Mouse (Mus musculus) forebrain, embryonic 16.5 days (tissue): ENCODE results near the gene Rnase11. TPM values are rescaled to one million over a fixed set of nuclear protein-coding genes. Genes with fewer than 3 reads are reported as not detected.

Experiments
- ATAC-seq: fragments of 200-750 bp; cut with Nextera tagmentation; 2 replicates; pipeline ENCODE4 v1.8.0; 2017; ENCODE audit warnings: mild to moderate bottlenecking, moderate library complexity
- H3K27ac ChIP-seq: fragments of 300-500 bp; sonication (generic); 2 replicates; pipeline ENCODE4 v1.5.1; 2014; ENCODE audit warnings: low read length, control low read depth
- H3K27me3 ChIP-seq: fragments of 300-500 bp; sonication (generic); replicated peaks from 2 replicates; pipeline ENCODE4 v1.6.1; 2014; ENCODE audit warnings: low read length; ENCODE audit not compliant: control insufficient read depth, insufficient read depth
- H3K36me3 ChIP-seq: fragments of 300-500 bp; sonication (generic); 2 replicates; pipeline ENCODE4 v1.6.1; 2014; ENCODE audit not compliant: control insufficient read depth, insufficient read depth
- H3K4me1 ChIP-seq: fragments of 300-500 bp; sonication (generic); replicated peaks from 2 replicates; pipeline ENCODE4 v1.6.1; 2014; ENCODE audit warnings: low read length; ENCODE audit not compliant: control insufficient read depth, insufficient read depth
- H3K4me2 ChIP-seq: fragments of 300-500 bp; sonication (generic); 2 replicates; pipeline ENCODE4 v1.6.1; 2014; ENCODE audit warnings: mild to moderate bottlenecking, low read length, control low read depth
- H3K4me3 ChIP-seq: fragments of 300-500 bp; sonication (generic); replicated peaks from 2 replicates; pipeline ENCODE4 v1.5.1; 2014; ENCODE audit warnings: mild to moderate bottlenecking, low read length, control low read depth
- H3K9ac ChIP-seq: fragments of 300-500 bp; sonication (generic); replicated peaks from 2 replicates; pipeline ENCODE4 v1.6.1; 2014; ENCODE audit warnings: low read depth, low read length, control low read depth
- H3K9me3 ChIP-seq: fragments of 300-500 bp; sonication (generic); 2 replicates; pipeline ENCODE4 v1.6.1; 2016; ENCODE audit warnings: low read length; ENCODE audit not compliant: control insufficient read depth
- WGBS: fragments of 180-500 bp; shearing (Covaris S2); extraction: QIAGEN DNeasy Blood & Tissue Kit; methylation state at CpG from one replicate; pipeline ENCODE4 v1.1.7; 2014; 5-methylcytosine and 5-hydroxymethylcytosine counted together
- polyA plus RNA-seq: library from polyadenylated mRNA; unstranded; fragments of >200 nt; fragmentation: Nextera tagmentation; extraction: Ambion mirVana; gene quantifications from 2 replicates; pipeline ENCODE4 v1.2.1, GENCODE M21; 2015

Gene Rnase11
- polyA plus RNA-seq, 1 experiment from 2014 or later, result not detected

- H3K4me1 ChIP-seq, result peaks cover 5% of the 10 kb centered on the region
- 0 out of 2 replicates have a peak, but pooled peaks cover 2% of the 10 kb centered on the region for H3K27me3 ChIP-seq
- peak overlapping the region; percentile 13; the same call in 1 of the 2 replicates for H3K4me2 ChIP-seq
- ATAC-seq, result no peak
- H3K9ac ChIP-seq, result no peak overlapping the region
- H3K36me3 ChIP-seq, result no peaks in the 10 kb centered on the region
- no peaks in the 10 kb centered on the region for H3K9me3 ChIP-seq
- 18% methylated on average over 13 of the region's 13 CpGs for WGBS
- no peak overlapping the region for H3K27ac ChIP-seq
- no peak overlapping the region for H3K4me3 ChIP-seq
Measured at GRCm38 (mm10) chr14:51054243-51055237, 4.6 kb upstream of the Rnase11 start.

- Histone ChIP-seq H3K9ac (no peak overlapping the region), H3K9me3 (no peaks in the 10 kb centered on the region), H3K36me3 (no peaks in the 10 kb centered on the region), H3K27me3 (0 out of 2 replicates have a peak, but pooled peaks cover 2% of the 10 kb centered on the region), H3K4me1 (peaks cover 5% of the 10 kb centered on the region), H3K27ac (no peak overlapping the region), H3K4me2 (no peak overlapping the region), H3K4me3 (no peak overlapping the region)
- whole genome bisulfite sequencing, result 49% methylated on average over 5 of the region's 5 CpGs
- ATAC-seq, result no peak
Measured at GRCm38 (mm10) chr14:51053176-51053575, 3.2 kb upstream of the Rnase11 start.

- Histone ChIP-seq H3K4me1 (peaks cover 5% of the 10 kb centered on the region), H3K9me3 (no peaks in the 10 kb centered on the region), H3K4me3 (no peak overlapping the region), H3K36me3 (no peaks in the 10 kb centered on the region), H3K27ac (no peak overlapping the region), H3K27me3 (0 out of 2 replicates have a peak, but pooled peaks cover 2% of the 10 kb centered on the region), H3K4me2 (no peak overlapping the region), H3K9ac (no peak overlapping the region)
- no peak for ATAC-seq
- 43% methylated on average over 5 of the region's 5 CpGs for WGBS
Measured at GRCm38 (mm10) chr14:51051941-51052340, 2.0 kb upstream of the Rnase11 start.

- no peak overlapping the region for H3K4me2 ChIP-seq
- WGBS, result 74% methylated on average over 5 of the region's 5 CpGs
- no peaks in the 10 kb centered on the region for H3K9me3 ChIP-seq
- no peak overlapping the region for H3K4me3 ChIP-seq
- no peak overlapping the region for H3K9ac ChIP-seq
- H3K36me3 ChIP-seq, result no peaks in the 10 kb centered on the region
- no peaks in the 10 kb centered on the region for H3K4me1 ChIP-seq
- H3K27me3 ChIP-seq, result no peaks in the 10 kb centered on the region
- ATAC-seq, result no peak
- H3K27ac ChIP-seq, result no peak overlapping the region
Measured at GRCm38 (mm10) chr14:51047846-51048245, 2.1 kb downstream of the Rnase11 start.

- Histone ChIP-seq H3K27ac (no peak within 1 kb of the TSS), H3K9me3 (no peaks in the 10 kb centered on the region), H3K4me2 (no peak within 1 kb of the TSS), H3K4me1 (no peaks in the 10 kb centered on the region), H3K9ac (no peak within 1 kb of the TSS), H3K36me3 (no peaks in the 10 kb centered on the region), H3K4me3 (no peak within 1 kb of the TSS), H3K27me3 (no peaks in the 10 kb centered on the region)
- no peak for ATAC-seq
- WGBS, result 62% methylated on average over 6 of the region's 6 CpGs
Measured at GRCm38 (mm10) chr14:51041769-51042168, 8.2 kb downstream of the Rnase11 start, which contains the start of gene Rnase9. Gene Rnase9 (minus strand): TSS chr14:51041869.

GRCm38 (mm10) chr14:51036214-51036613 is 13.7 kb downstream of the Rnase11 start:
- WGBS, result 78% methylated on average over 4 of the region's 4 CpGs
- Histone ChIP-seq H3K9ac (no peak overlapping the region), H3K4me2 (no peak overlapping the region), H3K9me3 (no peaks in the 10 kb centered on the region), H3K27me3 (no peaks in the 10 kb centered on the region), H3K4me3 (no peak overlapping the region), H3K27ac (no peak overlapping the region), H3K4me1 (no peaks in the 10 kb centered on the region), H3K36me3 (no peaks in the 10 kb centered on the region)
- no peak for ATAC-seq

GRCm38 (mm10) chr14:51035206-51035605 is 14.8 kb downstream of the Rnase11 start:
- Histone ChIP-seq H3K4me1 (no peaks in the 10 kb centered on the region), H3K9me3 (no peaks in the 10 kb centered on the region), H3K9ac (no peak overlapping the region), H3K27me3 (no peaks in the 10 kb centered on the region), H3K36me3 (no peaks in the 10 kb centered on the region), H3K27ac (no peak overlapping the region), H3K4me2 (no peak overlapping the region), H3K4me3 (no peak overlapping the region)
- no peak for ATAC-seq
- WGBS, result 73% methylated on average over 1 of the region's 1 CpGs

- no peaks in the 10 kb centered on the region for H3K27me3 ChIP-seq
- WGBS, result 55% methylated on average over 3 of the region's 3 CpGs
- no peak overlapping the region for H3K27ac ChIP-seq
- no peak overlapping the region for H3K4me3 ChIP-seq
- H3K4me2 ChIP-seq, result no peak overlapping the region
- H3K9ac ChIP-seq, result no peak overlapping the region
- ATAC-seq, result no peak
- H3K36me3 ChIP-seq, result no peaks in the 10 kb centered on the region
- no peaks in the 10 kb centered on the region for H3K9me3 ChIP-seq
- no peaks in the 10 kb centered on the region for H3K4me1 ChIP-seq
Measured at GRCm38 (mm10) chr14:51027387-51028155, 22.4 kb downstream of the Rnase11 start.
